Mouse (Mus musculus) cerebellum, adult 2 months (tissue): ENCODE measurements around the gene 0610010K14Rik.

Experiments
- CTCF ChIP-seq: fragments of 200-500 bp; IDR thresholded peaks from 2 replicates; pipeline ENCODE4 v1.5.1; 2011; ENCODE audit warnings: low read depth, mild to moderate bottlenecking, control low read depth, low read length, moderate library complexity, borderline replicate concordance; ENCODE audit not compliant: insufficient read depth
- POLR2A ChIP-seq: fragments of 200-500 bp; IDR thresholded peaks from 2 replicates; pipeline ENCODE4 v1.6.1; 2011; ENCODE audit warnings: low read length, control low read depth, borderline replicate concordance; ENCODE audit not compliant: insufficient read depth

DNA sequence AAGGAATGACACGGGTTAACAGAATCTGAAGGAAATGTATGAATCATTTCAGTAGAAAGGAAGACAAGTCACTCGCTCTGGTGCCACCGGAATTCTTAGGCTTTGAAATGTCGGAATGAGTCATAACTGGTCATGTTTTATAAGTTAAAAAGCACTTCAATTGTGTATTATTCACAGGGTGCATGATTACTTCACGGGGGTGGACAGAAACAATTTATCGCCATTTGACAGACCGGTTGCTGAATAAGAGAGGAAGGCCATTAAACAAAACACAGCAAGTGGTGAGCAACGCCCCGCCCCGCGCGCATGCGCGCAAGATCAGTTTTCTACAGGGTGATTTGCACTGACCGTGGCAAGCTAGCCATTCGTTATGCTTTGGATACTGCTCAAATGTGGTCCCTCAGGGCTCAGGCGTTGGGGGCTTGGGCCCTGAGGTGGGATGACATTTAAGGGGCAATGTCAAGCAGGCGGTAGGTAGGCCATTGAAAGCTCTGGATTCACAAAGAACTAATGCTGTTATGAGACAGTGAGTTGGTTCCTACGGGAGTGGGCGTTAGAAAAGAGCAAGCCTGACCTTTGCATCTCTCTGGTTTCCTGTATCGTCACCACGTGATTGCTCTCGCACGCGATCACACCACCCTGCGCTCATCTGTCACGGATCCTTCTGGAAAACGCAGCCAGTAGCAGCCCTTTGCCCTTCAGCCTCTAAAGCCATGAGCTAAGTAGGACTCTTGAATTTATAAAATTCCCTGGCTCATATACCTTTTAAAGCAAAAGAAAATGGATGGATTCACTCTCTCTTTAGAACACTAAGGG is 48.2 kb downstream of the 0610010K14Rik start:
- TF ChIP-seq POLR2A (no peak), CTCF (no peak)
